Mouse (Mus musculus) adrenal gland, postnatal 14 days (tissue): ENCODE data around the gene Xrn2. TPM values are rescaled to one million over a fixed set of nuclear protein-coding genes. Genes with fewer than 3 reads are reported as not detected.
"Not testable (repeated sequence)": the region's sequence is repeated elsewhere in the genome, so short reads cannot be mapped to it uniquely, and the experiment has no call there.

ENCODE experiments used
- DNase-seq: peaks from one replicate; pipeline ENCODE4 v3.0.0; 2021; ENCODE audit warnings: mixed read lengths
- long read RNA-seq, 2 experiments: library from polyadenylated mRNA; stranded (forward); transcript quantifications; one replicate each; pipeline ENCODE4 v2.0.0; 2021
- total RNA-seq: library from RNA; stranded (reverse); gene quantifications from 2 replicates; pipeline ENCODE4 v1.2.3, GENCODE M21; 2021

The Xrn2 gene
- total RNA-seq, result 52.9 and 63.5 TPM in 2 replicates
- long read RNA-seq, experiment 1, transcript Xrn2-201 (30 exons, 3,434 nt), result major isoform, 74 of 98 reads
- long read RNA-seq, experiment 1, partial matches to known transcripts, result 6 of 98 reads
- long read RNA-seq, experiment 1, other reads (novel, unspliced or antisense), result 18 of 98 reads
- long read RNA-seq, experiment 2, transcript Xrn2-201 (30 exons, 3,434 nt), result major isoform, 42 of 53 reads
- long read RNA-seq, experiment 2, partial matches to known transcripts, result 4 of 53 reads
- long read RNA-seq, experiment 2, other reads (novel, unspliced or antisense), result 7 of 53 reads

GRCm38 (mm10) chr2:147012623-147013184, at the start of gene Xrn2:
TSS of gene Xrn2 (plus strand) at chr2:147012996.
- DNase-seq, result peak; percentile 98

- no peak for DNase-seq
Observed at GRCm38 (mm10) chr2:146975024-146975423, 37.8 kb upstream of the Xrn2 start.

- no peak for DNase-seq
Observed at GRCm38 (mm10) chr2:146975453-146976028, 37.3 kb upstream of the Xrn2 start.

GRCm38 (mm10) chr2:146982786-146983185, 30.0 kb upstream of the Xrn2 start:
- DNase-seq, result no peak

- peak; percentile 46 for DNase-seq
Observed at GRCm38 (mm10) chr2:146984831-146985230, 28.0 kb upstream of the Xrn2 start.

GRCm38 (mm10) chr2:146985807-146986206, 27.0 kb upstream of the Xrn2 start:
- DNase-seq, result no peak

GRCm38 (mm10) chr2:146986429-146986828, 26.4 kb upstream of the Xrn2 start:
- no peak for DNase-seq

GRCm38 (mm10) chr2:147007265-147007664, 5.5 kb upstream of the Xrn2 start:
- DNase-seq, result no peak

- no peak for DNase-seq
Observed at GRCm38 (mm10) chr2:147009084-147009483, 3.7 kb upstream of the Xrn2 start.

GRCm38 (mm10) chr2:147010141-147010540, 2.7 kb upstream of the Xrn2 start:
- no peak for DNase-seq

GRCm38 (mm10) chr2:147010952-147011351, 1.8 kb upstream of the Xrn2 start:
- no peak for DNase-seq

- DNase-seq, result peak; percentile 32
Observed at GRCm38 (mm10) chr2:147011474-147012140, 1.2 kb upstream of the Xrn2 start.

- DNase-seq, result peak; percentile 16
Observed at GRCm38 (mm10) chr2:147012141-147012622, 614 bp upstream of the Xrn2 start.

GRCm38 (mm10) chr2:147013194-147013969, 586 bp downstream of the Xrn2 start:
- peak; percentile 89 for DNase-seq

- DNase-seq, result no peak
Observed at GRCm38 (mm10) chr2:147014101-147014886, 1.5 kb downstream of the Xrn2 start.

- DNase-seq, result not testable (repeated sequence)
Observed at GRCm38 (mm10) chr2:147022041-147022440, 9.2 kb downstream of the Xrn2 start.

- DNase-seq, result no peak
Observed at GRCm38 (mm10) chr2:147023067-147023466, 10.3 kb downstream of the Xrn2 start.

- DNase-seq, result no peak
Observed at GRCm38 (mm10) chr2:147023560-147023959, 10.8 kb downstream of the Xrn2 start.

- no peak for DNase-seq
Observed at GRCm38 (mm10) chr2:147033065-147033464, 20.3 kb downstream of the Xrn2 start.

- DNase-seq, result no peak
Observed at GRCm38 (mm10) chr2:147035864-147036263, 23.1 kb downstream of the Xrn2 start.

- no peak for DNase-seq
Observed at GRCm38 (mm10) chr2:147047051-147047450, 34.3 kb downstream of the Xrn2 start.
